Mouse (Mus musculus) B cell, adult 2 months (primary cell): ENCODE data around the gene Caln1.

Experiments used
- DNase-seq, 2 experiments: peaks; one replicate each; pipeline ENCODE4 v3.0.0; 2022

Gene Caln1

DNA sequence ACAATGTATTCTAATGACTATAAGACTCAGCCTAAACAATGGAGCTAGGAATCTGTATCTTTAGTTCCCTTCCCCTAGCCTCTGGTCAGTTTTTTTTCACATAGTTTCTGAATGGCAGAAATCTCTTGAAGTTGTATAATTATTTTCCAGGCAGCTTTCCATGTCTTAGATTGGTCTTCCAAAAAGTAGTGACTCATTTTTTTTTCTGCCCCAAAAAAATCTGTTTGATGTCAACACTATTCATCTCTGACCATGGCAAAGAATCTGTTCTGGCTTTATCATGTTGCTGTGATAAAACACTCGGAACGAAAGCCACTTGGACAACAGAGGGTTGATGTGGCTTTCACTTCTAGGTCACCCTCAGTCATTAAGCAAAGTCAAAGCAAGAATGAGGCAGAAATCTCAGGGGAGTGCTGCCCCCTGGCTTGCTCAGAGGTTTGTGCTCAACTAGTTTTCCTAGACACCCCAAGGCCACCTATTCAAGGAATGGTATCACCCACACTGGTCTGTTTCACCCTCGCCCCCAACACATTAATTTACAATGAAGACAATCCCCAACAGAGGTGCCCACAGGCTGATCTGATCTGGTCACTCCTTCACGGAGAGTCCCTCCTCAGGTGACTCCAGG is 450.9 kb downstream of the Caln1 start:
- no peak for DNase-seq

- DNase-seq = no peak
These were observed 451.4 kb downstream of the Caln1 start for GRCm38 (mm10) chr5:130820661-130821060.

- no peak for DNase-seq
These were observed 456.5 kb downstream of the Caln1 start for GRCm38 (mm10) chr5:130825797-130826196.

GRCm38 (mm10) chr5:130848562-130848961 is 479.3 kb downstream of the Caln1 start:
- no peak for DNase-seq

DNA sequence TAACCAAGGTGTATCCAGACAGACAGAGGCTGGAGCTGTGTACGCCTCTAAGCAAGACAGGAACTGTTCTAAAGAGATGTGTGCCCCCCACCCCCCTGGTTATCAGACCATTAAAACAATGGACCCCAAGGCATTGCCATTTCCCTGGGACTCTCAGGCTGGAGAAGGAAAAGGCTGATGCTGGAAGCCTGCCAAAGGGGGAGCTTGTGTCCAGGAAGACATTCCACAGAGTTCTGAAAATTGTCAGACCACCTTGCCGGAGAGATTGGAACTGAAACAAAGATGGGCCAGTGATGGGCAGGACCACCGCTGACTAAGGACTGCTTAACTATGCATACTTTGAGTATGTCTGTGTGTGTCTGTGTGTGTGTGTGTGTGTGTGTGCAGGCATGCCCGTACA is 480.4 kb downstream of the Caln1 start:
- DNase-seq = no peak

DNA sequence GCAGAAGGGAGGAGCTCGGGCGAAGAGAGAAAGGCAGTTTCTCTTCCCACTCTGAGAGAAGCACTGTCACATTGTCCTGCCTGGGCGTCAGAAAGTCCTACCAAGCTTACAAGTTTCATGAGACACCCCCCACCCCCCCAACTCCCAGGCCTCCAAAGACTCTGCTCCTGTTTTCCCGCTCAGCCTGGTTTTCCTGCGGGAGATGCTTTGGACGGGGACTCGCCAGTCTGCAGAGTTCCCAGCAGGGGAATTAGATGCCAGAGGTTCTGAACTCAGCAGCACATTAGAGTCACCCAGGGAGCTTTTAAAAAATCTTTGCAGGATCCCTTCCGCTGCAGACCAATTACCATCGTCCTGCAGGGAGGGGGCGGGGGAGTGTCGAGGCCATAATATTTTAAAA is 482.9 kb downstream of the Caln1 start:
- no peak for DNase-seq

DNA sequence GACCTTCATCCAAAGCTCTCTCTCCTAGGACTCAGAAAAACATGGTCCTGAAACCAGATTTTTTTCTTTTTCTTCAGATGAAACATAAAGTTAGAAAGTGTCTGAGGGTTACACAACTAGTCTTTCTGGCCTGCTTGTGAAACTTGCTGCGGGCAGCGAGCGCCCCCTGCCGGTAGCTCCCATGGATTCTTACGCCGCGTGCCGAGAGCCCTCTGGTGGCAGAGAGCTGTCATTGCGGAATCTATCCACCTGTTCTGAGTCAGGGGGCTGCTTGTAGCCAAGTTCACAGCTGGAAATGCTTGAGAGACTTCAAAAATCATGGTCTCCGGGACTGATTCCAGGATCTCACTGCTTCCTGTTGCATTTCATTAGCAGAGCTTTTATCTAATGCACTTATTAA is 484.1 kb downstream of the Caln1 start:
- DNase-seq = peak; percentile 81 to 82

DNA sequence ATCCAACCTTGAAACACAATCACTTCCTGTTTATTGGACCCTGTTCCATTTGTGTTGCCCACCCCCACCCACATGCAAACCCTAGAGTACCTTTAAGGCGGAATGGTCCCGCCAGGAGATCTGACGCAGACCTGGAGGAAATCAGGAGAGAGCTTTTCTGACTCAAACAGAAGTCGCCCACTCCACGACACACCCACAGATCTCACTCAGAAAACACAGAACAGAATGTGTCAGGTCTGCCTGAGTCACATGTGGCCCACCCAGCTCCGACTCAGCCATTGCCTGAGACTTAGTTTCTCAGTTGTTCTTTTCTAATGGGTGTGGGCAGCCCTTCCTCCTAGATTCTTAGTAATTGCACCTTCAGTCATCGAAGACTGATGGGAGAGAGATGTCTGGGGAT is 485.2 kb downstream of the Caln1 start:
- no peak for DNase-seq

DNA sequence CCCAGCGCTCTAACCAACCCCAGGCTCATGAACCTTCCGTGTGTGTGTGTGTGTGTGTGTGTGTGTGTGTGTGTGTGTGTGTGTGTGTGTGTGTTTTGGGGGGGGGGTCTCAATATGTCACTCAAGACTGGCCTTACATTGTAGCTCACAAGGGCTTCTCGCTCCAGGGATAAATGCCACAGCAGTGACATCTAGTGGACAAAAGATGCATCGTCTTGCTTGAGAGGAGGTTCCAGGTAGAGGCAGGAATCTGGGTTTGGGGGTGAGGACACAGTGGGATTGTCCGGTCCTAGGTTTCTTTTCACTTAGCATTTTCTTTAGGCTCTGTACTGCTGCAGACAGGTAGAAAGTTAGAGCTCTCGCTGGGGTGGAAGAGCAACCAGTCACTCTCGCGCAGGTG is 488.9 kb downstream of the Caln1 start:
- peak; percentile 13 for DNase-seq

DNA sequence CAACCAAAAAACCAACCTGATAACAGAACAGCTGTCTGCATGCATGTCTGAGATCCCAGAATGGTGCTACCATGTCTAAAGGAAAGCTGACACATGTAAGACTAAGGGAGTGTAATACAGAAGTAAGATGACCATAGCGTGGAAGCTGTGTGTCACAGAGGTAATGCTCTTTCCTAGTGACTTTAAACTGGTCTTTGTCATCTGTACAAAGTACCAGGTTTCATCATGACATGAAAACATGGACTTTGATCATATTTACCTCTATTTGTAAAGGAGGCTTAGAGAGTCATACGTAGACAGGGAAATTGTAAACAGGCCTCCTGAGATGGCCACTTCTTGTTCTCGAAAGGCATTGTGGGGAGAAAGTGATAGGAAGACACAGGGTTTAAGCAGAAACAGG is 489.5 kb downstream of the Caln1 start:
- DNase-seq = no peak

GRCm38 (mm10) chr5:130859736-130860135 is 490.5 kb downstream of the Caln1 start:
- DNase-seq = no peak

GRCm38 (mm10) chr5:130862302-130862701 is 493.0 kb downstream of the Caln1 start:
- no peak for DNase-seq

GRCm38 (mm10) chr5:130869869-130870268 is 500.6 kb downstream of the Caln1 start:
- DNase-seq = no peak

- DNase-seq = no peak
These were observed 501.8 kb downstream of the Caln1 start for GRCm38 (mm10) chr5:130871086-130871485.

DNA sequence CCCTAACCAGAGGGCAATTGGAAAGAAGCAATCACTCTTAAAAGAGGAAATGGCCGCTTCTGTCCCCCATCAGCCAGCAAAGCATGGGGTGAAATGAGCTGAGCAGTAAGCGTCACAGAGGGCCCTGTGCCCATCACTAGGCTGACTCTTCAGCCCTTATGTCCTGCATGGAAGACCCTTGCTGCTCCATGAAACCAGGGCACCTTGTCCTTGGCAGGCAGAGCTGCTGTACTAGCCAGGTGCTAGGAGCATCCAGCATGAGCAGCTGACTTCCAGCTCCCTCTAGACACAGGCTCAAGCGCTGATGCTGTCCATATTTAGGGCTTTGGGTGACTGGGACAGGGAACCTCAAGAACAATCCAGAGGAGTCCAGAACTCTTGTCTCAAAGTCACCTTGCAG is 506.1 kb downstream of the Caln1 start:
- no peak for DNase-seq

- no peak for DNase-seq
These were observed 511.1 kb downstream of the Caln1 start for GRCm38 (mm10) chr5:130880331-130880730.

DNA sequence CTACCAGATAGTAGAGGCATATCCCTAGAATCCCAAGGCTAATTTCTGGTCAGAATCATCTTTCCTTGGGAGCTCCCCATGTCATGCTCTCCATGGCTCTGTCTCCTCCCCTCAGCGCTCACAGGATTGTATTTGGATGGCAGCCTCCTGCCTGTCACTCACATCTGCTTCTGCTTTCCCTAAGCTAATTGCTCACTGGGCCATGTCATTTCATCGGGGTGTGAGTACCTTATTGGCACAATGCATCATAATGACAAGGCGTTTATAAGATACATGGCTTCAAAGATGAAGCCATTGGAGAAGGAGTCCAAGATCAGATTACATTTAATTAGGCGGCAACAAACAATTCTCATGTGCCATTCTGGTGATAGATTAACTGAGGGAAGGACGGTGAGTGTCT is 522.5 kb downstream of the Caln1 start:
- no peak for DNase-seq

GRCm38 (mm10) chr5:130895991-130896390 is 526.7 kb downstream of the Caln1 start:
- no peak for DNase-seq
